Mouse (Mus musculus): ENCODE measurements around the gene U90926. TPM values are rescaled to one million over a fixed set of nuclear protein-coding genes. Genes with fewer than 3 reads are reported as not detected.

Gene U90926
- polyA plus RNA-seq, 1 experiment from 2014 or later: not detected

Other genes with a start within 250 kb of the U90926 start
- not detected in 2 replicates for gene Odaph, start 227.9 kb downstream of the U90926 start, polyA plus RNA-seq (2015; fragmentation: Nextera tagmentation; extraction: Ambion mirVana)
- 2.6 and 2.8 TPM in 2 replicates for gene Cdkl2, start 171.5 kb downstream of the U90926 start, polyA plus RNA-seq (2015; fragmentation: Nextera tagmentation; extraction: Ambion mirVana)
- gene G3bp2, start 131.7 kb downstream of the U90926 start, polyA plus RNA-seq (2015; fragmentation: Nextera tagmentation; extraction: Ambion mirVana): 162 and 195 TPM in 2 replicates
- 42.4 and 45.9 TPM in 2 replicates for gene Uso1, start 77.5 kb downstream of the U90926 start, polyA plus RNA-seq (2015; fragmentation: Nextera tagmentation; extraction: Ambion mirVana)
- 0.39 and 0.59 TPM in 2 replicates for gene Ppef2, start 40.9 kb upstream of the U90926 start, polyA plus RNA-seq (2015; fragmentation: Nextera tagmentation; extraction: Ambion mirVana)
- 24.2 and 26.8 TPM in 2 replicates for gene Naaa, start 62.8 kb upstream of the U90926 start, polyA plus RNA-seq (2015; fragmentation: Nextera tagmentation; extraction: Ambion mirVana)
- gene Sdad1, start 95.1 kb upstream of the U90926 start, polyA plus RNA-seq (2015; fragmentation: Nextera tagmentation; extraction: Ambion mirVana): 37.3 and 40.1 TPM in 2 replicates
- gene Cxcl9, start 112.7 kb upstream of the U90926 start, polyA plus RNA-seq (2015; fragmentation: Nextera tagmentation; extraction: Ambion mirVana): 0.20 TPM in 1 of 2 replicates, not detected in the other
- gene Art3, start 116.4 kb upstream of the U90926 start, polyA plus RNA-seq (2015; fragmentation: Nextera tagmentation; extraction: Ambion mirVana): 3.7 and 4.0 TPM in 2 replicates
- 1.9 and 2.4 TPM in 2 replicates for gene Cxcl10, start 133.5 kb upstream of the U90926 start, polyA plus RNA-seq (2015; fragmentation: Nextera tagmentation; extraction: Ambion mirVana)
- 51.1 and 55.5 TPM in 2 replicates for gene Nup54, start 219.8 kb upstream of the U90926 start, polyA plus RNA-seq (2015; fragmentation: Nextera tagmentation; extraction: Ambion mirVana)

Measured in intestine, embryonic 15.5 days (tissue).